In genomic region chr7:31096892-31097564, GRCm38 (mm10) we compare ENCODE assay signal across 11 mouse cellular contexts. TPM values are rescaled to one million over a fixed set of nuclear protein-coding genes. Genes with fewer than 3 reads are reported as not detected.
"Had no signal": no experiment of that assay in that cellular context is flagged by ENCODE, and none has a peak within 500 bp of the region (broad histone marks: within the 10 kb centered on the region; RNA-seq: fewer than 3 reads in every experiment).

No protein-coding gene starts in this region.

- H3K27me3 ChIP-seq: kidney, embryonic 15.5 days; limb, embryonic 15.5 days; liver, embryonic 13.5 days; lung, embryonic 15.5 days; neural tube, embryonic 15.5 days had no signal

- H3K36me3 ChIP-seq: kidney, embryonic 15.5 days; limb, embryonic 15.5 days; liver, embryonic 13.5 days; lung, embryonic 15.5 days; midbrain, embryonic 10.5 days; neural tube, embryonic 15.5 days had no signal

- H3K27ac ChIP-seq: kidney, embryonic 15.5 days; left cerebral cortex, adult 2 months; limb, embryonic 15.5 days; liver, embryonic 13.5 days; neural tube, embryonic 15.5 days had no signal

- H3K4me3 ChIP-seq: left cerebral cortex, adult 2 months; liver, embryonic 13.5 days had no signal

- H3K4me1 ChIP-seq: liver, embryonic 13.5 days had no signal

RNA-seq across cellular contexts. Expression of gene Fxyd3, which starts 20.5 kb away (rescaled TPM):
- total RNA-seq: layer of hippocampus, postnatal 25 days; left cerebral cortex, adult 2 months; left cerebral cortex, postnatal 25 days had no signal
- polyA plus RNA-seq: midbrain, embryonic 16.5 days had no signal

RNA-seq across cellular contexts. Expression of gene Lgi4, which starts 37.9 kb away (rescaled TPM):
- polyA plus RNA-seq: liver, postnatal 0 days had no signal
